Mouse (Mus musculus): ENCODE measurements around the gene Nf1.

Nf1 gene

DNA sequence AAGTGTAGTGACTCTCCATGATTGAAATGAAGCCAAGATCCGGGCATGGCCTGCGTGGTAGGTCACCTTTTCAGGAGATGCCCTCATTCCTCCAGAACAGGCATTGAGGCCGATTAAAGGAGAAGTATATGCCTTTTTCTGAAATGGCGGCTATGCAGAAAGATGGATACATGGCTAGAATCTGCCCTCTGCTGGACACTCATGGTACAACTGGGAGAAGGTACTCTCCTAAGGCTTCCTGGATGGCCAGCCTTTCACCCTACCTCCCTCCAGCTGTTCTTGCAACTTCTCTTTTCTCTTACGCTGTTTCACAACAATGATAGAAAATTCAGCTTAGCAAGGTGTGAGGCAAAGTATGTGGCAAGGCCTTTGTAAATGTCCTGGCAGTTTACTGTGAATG lies 238.2 kb downstream of the Nf1 start:
- peak; percentile 26 for DNase-seq (ENCODE audit: extremely low spot score, low read depth, low spot score)

DNA sequence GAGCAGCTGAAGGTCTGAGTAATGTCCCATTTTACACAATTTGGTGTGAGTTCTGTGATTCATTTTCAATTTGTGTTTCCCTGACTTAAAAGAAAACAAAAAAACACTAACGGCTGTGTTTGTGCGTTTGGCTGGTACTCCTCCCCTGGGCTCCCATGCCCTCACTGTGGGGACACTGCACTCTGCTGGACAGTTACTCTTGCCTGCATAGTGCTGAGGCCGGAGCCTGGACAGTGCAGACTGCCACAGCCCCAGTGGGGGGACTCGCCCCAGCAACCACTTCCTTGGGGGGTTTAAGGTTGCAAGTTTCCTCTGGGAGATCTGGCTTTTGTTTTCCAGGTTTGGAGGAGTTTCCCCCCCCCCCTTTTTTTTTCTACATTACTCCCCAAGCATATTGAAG lies 241.2 kb downstream of the Nf1 start:
- no peak for DNase-seq (ENCODE audit: extremely low spot score, low read depth, low spot score)

DNA sequence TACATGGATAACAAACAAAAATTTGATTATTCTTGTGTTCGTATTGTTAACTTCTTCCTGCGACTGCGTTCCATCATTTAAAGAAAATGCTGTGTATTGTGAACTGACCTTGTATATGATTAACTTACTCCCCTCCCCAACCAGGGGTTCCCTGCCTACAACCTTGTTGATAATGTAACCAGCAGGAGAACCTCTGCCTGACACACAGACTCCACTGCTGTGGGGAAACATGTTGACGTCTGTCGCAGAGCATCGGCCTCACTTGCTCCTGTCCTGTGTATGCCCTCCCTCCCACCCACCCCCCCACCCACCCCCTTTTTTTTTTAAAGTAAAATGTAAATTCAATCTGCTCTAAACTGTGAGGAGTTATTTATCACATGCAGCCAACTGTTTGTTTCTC lies 241.8 kb downstream of the Nf1 start:
- no peak for DNase-seq (ENCODE audit: extremely low spot score, low read depth, low spot score)

DNA sequence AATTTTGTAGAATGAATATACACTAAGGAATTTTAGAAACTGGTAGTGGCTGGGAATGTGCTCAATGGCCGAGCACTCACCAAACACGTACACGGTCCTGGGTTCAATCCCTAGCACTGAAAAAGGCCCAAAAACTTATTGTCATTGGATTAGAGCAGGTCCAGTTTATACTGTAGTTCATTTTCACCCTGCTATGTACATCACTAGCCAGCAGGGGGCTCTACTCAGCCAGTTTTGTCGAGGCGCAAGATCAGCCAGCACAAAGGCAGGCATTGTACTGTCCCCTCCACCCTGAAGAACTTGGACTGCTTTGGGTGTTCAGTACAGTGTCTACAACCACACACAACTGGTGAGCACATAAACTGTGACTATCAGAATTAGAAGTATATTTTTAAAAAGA lies 244.7 kb downstream of the Nf1 start:
- DNase-seq (ENCODE audit: extremely low spot score, low read depth, low spot score), result peak; percentile 47

DNA sequence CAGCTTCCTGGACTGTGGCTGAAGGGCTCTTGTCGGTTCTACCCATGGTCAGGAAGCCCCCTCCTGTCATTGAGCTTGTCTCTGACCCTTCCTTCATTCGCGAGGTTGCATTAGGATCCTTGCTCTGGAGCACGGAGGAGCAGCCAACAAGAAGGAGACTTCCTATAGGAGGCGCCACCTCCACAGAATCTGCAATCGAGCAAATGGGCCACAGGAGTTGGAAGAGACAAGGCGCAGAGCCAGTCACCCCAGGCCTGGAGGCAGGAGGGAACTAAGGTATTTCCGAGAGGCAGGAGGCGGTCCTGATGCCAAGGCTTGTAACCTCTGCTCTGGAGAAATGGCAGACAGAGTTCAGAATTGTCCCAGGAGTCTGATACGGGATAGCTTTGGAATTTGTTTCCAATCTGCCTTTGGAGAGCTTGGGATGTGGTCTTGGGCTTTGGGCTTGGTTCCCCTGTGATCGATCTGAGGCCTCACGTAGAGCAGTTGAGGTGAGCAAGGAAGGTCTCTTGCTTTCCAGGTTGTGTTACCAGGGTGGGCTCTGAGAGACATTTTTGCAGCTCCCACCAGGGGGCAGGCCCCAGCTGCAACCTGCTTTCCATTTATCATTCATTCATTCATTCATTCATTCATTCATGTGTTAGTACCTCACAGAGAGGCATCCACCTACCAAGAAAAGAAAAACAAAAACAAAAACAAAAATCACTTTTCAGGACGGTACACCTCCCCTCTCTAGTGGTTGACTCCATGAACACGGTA lies 250.0 kb downstream of the Nf1 start:
- DNase-seq (ENCODE audit: extremely low spot score, low read depth, low spot score), result no peak

DNA sequence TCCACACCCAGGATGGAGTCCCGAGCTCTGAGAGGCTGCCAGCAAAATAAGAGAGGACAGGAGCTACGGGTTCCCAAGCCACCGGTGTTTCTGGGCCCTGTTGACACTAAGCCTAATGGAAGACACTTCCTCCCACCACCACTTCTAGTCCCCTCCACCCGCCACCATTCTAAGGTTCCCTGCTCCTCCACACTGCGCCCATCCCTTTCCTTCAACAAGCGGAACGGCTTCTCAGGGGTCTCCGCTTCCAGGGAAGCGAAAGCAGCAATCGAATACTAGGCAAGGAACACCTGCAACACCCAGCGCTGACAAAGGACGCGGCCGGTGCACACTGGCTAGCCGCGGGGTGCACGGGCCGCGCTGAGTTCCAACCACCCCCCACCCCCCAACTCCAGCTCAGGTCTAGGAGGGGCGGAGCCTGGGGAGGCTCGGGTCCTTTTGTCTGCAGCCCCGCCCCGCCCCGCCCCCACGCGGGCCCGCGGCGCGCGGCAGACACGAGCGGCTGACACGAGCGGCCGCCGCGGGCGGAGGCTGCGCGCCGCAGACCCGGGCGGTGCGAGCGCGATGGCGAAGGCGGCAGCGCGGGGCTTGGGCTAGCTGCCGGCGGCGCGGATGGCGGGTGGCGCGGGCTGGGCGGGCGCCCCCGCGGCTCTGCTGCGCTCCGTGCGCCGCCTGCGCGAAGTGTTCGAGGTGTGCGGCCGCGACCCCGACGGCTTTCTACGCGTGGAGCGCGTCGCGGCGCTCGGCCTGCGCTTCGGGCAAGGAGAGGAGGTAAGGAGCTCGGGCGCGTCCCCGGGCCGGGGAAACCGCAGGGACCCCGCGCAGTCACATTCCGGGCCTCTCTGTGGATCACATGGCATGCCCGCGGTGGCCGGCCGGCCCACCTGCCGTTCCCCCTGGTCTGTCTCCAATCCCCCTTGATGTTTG lies 251.4 kb downstream of the Nf1 start, which contains the start of gene Rab11fip4:
Gene Rab11fip4, plus strand, starts transcription at position 549 of the 927 bp plus-strand sequence.
- DNase-seq (ENCODE audit: extremely low spot score, low read depth, low spot score), result no peak

DNA sequence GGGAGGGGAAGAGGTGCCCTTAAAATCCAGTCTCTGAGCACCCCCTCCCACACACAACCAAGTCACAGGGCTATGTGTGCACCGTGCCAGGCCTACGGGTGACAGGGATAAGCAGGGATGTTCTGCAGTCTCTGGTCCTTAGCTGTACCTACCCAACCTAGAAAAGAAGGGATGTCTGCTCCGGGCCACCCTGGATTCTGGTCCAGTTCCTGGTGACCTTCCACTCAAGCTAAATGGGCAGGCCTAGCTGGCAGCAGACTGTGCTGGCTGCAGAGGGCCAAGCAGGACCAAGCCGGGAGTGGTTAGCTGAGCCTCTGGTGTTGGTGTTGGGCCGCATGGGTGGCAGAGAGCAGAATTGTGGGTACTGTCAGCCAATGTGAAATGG lies 252.1 kb downstream of the Nf1 start:
- DNase-seq (ENCODE audit: extremely low spot score, low read depth, low spot score), result no peak

DNA sequence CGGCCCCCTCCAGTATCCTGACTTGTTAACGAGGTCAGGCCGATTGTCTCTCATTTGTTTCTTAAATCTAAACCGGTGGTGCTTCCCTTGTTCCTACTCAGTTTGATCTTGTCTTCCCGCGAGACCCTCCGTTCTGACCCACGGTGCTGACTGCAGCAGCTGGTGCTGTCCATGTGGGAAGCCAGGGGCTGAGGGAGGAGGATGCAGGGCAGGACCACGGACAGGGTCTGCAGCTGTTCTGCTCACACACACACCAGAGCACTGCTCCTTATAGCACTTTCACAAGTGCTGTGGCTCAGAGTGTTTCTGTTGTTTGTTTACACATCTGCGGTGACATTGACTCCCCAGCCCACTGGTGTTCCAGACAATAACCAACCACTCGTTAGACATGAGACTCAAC lies 254.0 kb downstream of the Nf1 start:
- no peak for DNase-seq (ENCODE audit: extremely low spot score, low read depth, low spot score)

DNA sequence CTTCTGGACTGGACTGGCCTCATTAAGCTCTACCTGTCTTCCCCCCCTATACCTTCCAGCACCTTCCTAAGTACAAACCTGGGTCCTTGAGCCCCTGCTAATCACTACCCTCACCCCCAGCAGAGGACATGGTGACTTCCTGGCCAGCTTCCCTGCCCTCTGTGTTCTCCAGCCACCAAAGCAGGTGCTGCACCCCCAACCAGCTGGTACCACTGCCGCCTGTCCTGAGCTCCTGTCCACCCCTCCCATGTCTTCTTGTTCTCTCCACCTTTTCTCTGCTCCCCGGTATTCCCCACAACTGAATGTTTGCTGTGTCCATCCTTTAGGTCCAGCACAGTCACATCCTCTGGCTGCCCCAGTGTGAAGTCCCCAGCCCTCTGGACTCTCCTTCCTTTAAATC lies 271.0 kb downstream of the Nf1 start:
- no peak for DNase-seq (ENCODE audit: extremely low spot score, low read depth, low spot score)

DNA sequence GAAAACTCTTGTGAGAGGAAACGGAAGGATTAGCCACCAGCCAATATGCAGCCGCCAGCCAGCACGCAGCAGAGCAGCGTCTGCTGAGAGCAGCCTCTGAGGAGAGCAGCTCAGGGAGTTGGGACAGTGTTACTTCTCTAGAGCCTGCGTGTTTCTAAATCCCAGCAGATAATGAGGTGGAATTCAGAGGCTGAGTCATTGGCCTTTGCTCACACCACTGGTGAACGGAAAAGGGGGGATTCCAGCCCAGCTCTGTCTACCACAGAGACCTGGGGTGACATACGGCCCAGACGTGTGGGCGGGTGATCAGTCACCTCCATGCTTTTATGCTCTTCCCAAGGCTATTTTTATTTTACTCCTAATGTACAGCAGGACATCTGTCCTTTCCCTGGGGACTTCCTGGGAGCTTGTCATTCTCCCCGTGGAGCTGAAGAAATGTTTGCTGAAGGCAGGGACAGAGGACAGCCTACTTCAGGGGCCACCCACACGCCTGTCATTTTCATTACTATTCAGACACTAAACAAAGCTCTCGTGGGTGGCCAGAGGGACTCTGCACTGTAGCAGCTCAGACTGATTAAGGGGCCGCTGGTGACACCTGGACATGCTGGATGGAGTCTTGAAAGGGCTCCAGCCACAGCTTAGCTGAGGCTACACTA lies 271.6 kb downstream of the Nf1 start:
- no peak for DNase-seq (ENCODE audit: extremely low spot score, low read depth, low spot score)

DNA sequence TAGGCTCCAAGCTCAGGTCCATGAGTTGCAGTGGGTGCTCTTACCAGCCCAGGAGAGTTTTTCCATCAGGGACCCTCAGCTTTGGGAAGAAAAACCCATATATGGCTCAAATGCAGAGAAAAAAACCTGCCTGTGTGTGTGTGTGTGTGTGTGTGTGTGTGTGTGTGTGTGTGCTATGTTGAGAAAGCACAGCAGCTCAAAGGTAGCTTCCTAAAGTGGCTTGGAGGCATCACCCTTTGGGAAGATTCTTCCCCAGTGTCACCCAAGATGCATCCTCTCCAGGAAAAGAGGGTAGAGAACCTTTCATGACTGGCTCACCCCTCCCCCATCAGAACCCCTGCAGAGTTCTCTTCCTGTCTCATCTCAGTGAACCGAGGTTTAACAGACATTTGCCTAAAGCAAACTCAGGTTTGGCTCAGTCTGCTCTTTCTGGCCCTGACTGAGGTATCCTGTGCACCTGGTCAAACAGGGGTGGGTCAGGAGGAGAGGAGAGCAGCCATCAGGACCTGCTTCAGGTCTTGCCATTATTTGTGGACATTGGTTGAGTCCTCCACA lies 272.6 kb downstream of the Nf1 start:
- DNase-seq (ENCODE audit: extremely low spot score, low read depth, low spot score), result no peak

DNA sequence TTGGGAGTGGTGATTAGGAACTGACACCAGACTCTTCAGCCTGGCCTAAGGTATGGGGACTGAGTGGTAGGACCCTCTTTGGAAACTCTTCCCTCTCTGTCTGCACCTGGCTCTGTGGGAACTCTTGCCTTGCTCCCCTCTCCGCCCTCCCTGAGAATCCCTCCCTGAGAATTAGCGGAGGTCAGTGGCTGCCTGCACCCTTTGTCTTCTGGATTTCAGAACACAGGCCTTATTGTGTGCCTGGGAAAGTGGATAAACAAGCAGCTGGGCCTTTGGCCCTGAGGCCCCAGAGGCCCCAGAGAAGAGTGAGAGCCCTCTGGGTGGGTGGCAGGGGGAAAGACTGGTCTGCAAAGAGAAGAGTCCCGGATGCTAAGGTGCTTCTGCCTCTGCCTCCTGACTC lies 273.6 kb downstream of the Nf1 start:
- DNase-seq (ENCODE audit: extremely low spot score, low read depth, low spot score), result no peak

DNA sequence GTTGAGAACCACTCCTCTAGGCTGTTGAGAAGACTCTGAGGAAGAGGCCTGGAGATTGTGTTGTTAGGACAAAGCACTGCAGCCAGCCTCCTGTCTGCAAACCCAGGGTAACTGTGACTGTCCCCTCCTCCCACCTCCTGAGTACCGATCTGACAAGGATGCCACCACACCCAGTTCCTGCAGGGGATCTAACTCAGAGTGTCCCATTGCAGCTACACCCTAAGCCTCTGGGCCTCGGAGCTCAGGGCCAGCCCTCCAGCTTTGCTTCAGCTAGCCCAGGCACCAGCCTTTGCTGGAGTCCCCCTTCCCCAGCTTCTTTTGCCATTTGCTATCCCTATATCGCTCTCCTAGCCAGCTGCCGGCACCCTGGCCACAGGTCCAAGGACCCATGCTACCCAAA lies 274.2 kb downstream of the Nf1 start:
- no peak for DNase-seq (ENCODE audit: extremely low spot score, low read depth, low spot score)

DNA sequence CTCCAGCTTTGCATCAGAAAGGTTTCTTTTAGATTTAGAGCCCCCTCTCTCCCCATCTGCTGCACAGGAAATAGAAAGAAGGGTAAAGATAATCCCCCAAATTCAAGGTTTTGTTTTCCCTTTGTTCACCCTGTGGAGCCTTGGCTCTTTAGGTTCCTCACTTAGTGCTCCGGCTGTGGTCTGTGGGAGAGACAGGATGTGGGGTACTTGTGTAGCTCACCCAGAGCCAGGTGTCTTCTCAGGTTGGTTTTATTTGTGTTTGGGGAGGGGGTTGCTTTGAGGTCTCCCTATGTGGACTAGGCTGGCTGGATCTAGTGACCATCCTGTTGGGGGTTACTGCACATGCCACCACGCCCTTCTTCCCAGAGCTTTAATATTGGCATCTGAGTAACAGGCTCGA lies 275.4 kb downstream of the Nf1 start:
- no peak for DNase-seq (ENCODE audit: extremely low spot score, low read depth, low spot score)

DNA sequence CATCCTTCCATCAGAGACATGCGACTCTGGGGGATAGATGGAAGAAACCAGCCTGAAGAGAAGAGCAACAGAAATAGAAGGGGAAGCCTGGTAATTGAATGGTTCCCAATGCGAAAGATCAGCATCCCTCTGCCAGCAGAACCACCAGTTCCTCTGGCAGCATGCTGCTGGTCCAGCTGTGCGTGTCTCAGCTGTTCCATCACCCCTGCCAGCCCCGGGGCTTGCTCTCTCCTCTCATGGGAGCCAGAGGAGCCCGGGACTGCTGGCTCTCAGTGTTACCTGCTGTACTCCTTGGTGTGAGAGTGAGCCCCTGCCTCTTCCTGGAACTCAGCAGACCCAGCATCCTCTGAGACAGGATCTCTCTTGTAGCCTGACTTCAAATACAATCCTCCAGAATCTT lies 276.4 kb downstream of the Nf1 start:
- DNase-seq (ENCODE audit: extremely low spot score, low read depth, low spot score), result no peak

DNA sequence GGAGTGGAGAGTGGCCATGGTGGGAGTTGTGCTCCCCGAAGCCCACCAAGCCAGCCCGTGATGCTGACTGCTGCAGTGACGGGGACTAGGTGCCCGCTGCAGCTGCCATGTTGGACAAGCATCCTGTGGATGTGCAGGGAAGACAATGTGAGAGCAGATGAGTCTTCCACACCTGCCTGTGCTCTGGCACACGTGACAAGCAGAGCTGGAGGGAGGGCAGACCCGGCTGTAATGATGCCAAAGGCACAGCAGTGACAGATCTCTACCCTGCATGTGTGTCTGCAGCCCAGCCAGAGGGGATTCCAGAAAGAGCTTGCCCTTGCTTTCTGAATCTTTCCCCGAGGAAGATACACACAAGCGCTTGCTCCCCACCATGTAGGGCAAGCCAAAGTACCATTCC lies 278.5 kb downstream of the Nf1 start:
- DNase-seq (ENCODE audit: extremely low spot score, low read depth, low spot score), result no peak

DNA sequence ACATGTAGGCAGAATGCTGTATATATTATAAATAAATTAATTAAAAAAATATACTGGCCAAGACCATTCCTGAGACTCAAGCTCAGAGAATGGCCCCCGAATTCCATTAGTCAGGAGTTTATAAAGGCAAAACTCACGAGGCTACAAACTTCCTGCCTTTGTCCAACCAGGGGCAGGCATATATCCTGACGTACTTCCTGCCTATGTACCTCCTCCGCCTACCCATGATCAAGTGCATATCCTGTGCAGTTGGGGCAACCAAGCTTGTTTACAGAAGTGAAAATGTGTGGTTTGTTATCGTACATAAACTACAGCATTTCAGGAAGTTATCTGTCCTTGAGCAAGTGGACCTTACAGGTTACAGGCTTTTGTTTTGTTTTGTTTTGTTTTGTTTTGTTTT lies 283.5 kb downstream of the Nf1 start:
- DNase-seq (ENCODE audit: extremely low spot score, low read depth, low spot score), result no peak

DNA sequence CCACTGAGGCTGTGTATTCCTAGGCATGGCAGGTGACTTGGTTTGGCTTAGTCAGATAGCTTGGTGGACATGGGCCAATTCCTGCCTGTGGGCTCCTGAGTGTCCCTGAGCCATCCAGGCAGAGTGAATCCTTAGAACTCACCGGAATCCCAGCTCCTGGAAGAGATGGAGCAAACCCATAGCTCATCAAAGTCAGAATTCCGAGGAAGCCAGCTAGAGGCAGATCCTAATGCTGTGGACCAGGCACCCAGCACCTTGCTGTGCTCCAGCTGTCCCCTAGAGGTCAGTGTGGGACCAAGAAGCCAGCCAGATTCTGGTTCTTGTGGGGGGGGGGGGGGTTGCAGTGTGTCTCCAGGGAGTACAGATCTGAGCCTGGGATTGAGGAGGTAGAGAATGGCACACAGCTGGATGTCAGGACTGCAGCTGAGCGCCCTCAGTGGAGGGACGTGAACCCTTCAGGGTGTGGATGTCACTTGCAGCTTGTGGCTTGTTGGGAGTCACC lies 285.4 kb downstream of the Nf1 start:
- DNase-seq (ENCODE audit: extremely low spot score, low read depth, low spot score), result no peak

DNA sequence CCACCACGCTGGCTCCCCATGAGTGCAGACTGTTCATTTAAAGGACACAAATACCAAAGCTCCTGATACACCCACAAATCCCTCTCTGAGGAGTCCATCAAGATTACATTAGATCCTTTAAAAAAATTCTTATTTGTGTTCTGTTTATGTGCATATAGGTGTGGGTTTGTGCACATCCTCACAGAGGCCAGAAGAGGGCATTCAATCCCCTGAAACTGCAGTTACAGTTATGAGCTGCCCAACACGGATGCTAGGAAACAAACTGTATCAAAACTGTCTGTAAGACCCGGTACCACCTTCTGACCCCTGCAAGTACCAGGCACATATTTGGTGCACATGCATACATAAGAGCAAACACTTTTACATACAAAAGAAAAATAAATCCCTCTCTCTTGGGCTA lies 289.2 kb downstream of the Nf1 start:
- DNase-seq (ENCODE audit: extremely low spot score, low read depth, low spot score), result no peak

DNA sequence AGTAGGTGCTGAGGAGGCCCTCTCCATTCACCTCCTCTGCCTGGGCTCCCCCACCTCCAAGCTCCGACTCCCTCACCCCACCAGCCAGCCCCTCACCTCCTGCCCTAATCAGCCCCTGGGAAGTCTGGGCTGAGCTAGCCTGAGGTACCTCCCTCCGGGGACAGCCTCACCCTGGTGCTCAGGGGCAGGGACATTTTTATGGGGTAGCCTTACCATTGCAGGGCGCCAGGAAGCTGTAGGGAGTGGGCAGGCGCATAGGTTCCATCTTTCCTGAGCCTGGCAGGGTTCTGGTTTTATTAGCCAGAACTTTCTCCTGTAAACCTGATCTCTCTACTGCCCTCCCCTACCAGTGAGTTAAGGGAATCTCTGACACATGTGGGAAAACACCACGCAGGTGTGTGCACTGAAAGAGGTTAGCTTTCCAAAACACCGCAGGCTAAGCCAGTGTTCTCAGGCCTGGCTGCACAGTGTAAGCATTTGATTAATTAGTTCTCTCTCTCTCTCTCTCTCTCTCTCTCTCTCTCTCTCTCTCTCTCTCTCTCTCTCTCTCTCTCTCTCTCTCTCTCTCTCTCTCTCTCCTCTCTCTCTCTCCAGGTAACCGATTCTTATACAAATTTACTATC lies 290.4 kb downstream of the Nf1 start:
- DNase-seq (ENCODE audit: extremely low spot score, low read depth, low spot score), result no peak

DNA sequence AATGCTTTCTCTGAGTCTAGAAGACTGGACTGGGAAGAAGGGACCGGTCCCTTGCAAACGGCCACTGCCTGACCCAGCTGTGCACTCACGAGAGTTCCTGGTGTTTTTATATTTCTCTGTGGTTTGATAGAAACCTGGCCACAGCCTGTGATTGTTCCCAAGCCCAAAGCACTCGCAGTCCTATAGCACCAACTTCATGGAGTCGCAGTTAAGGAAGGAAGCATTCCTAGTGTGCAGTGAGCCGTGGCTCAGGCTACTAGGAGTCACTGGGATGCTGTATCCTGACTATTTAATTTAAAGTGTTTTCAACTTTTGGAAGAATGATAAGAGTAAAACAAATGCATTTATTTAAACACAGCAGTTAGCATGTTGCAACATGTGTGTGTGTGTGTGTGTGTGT lies 291.0 kb downstream of the Nf1 start:
- no peak for DNase-seq (ENCODE audit: extremely low spot score, low read depth, low spot score)

All from hindlimb bud, embryonic 11.5 days (tissue).